Mouse (Mus musculus) hindbrain, embryonic 15.5 days (tissue): ENCODE measurements at regions not wholly inside any gene's neighbourhood (a gene's known extent, or its start where the extent isn't known, plus 50 kb on each side); places are given as distances from the start of the nearest gene placed in this dataset.

ENCODE experiments used
- ATAC-seq: fragments of 200-750 bp; cut with Nextera tagmentation; 2 replicates; pipeline ENCODE4 v1.8.0; 2017; ENCODE audit warnings: low read depth, moderate number of reproducible peaks, moderate TSS enrichment; ENCODE audit not compliant: low FRiP score
- H3K27ac ChIP-seq: fragments of 300-500 bp; sonication (generic); replicated peaks from 2 replicates; pipeline ENCODE4 v1.5.1; 2015; ENCODE audit warnings: mild to moderate bottlenecking, inconsistent platforms
- H3K27me3 ChIP-seq: fragments of 300-500 bp; sonication (generic); 2 replicates; pipeline ENCODE4 v1.6.1; 2015; ENCODE audit warnings: control low read depth, inconsistent platforms
- H3K36me3 ChIP-seq: fragments of 300-500 bp; sonication (generic); 2 replicates; pipeline ENCODE4 v1.6.1; 2015; ENCODE audit warnings: control low read depth, inconsistent platforms
- H3K4me1 ChIP-seq: fragments of 300-500 bp; sonication (generic); replicated peaks from 2 replicates; pipeline ENCODE4 v1.6.1; 2015; ENCODE audit warnings: control low read depth, inconsistent platforms
- H3K4me2 ChIP-seq: fragments of 300-500 bp; sonication (generic); 2 replicates; pipeline ENCODE4 v1.6.1; 2015; ENCODE audit warnings: moderate library complexity, mild to moderate bottlenecking, inconsistent platforms
- H3K4me3 ChIP-seq: fragments of 300-500 bp; sonication (generic); 2 replicates; pipeline ENCODE4 v1.5.1; 2015; ENCODE audit warnings: mild to moderate bottlenecking, inconsistent platforms
- H3K9ac ChIP-seq: fragments of 300-500 bp; sonication (generic); 2 replicates; pipeline ENCODE4 v1.6.1; 2015; ENCODE audit warnings: inconsistent platforms
- H3K9me3 ChIP-seq: fragments of 300-500 bp; sonication (generic); 2 replicates; pipeline ENCODE4 v1.6.1; 2016; ENCODE audit warnings: control low read depth, inconsistent platforms
- WGBS: fragments of 180-500 bp; shearing (Covaris S2); methylation state at CpG from one replicate; pipeline ENCODE4 v1.1.7; 2015; 5-methylcytosine and 5-hydroxymethylcytosine counted together

- Histone ChIP-seq H3K4me1 (no peaks in the 10 kb centered on the region), H3K4me2 (no peak overlapping the region), H3K36me3 (no peaks in the 10 kb centered on the region), H3K9me3 (no peaks in the 10 kb centered on the region), H3K27ac (no peak overlapping the region), H3K4me3 (no peak overlapping the region), H3K27me3 (no peaks in the 10 kb centered on the region), H3K9ac (no peak overlapping the region)
- ATAC-seq: no peak
These were observed 85.7 kb upstream of the Lrrc3b start for GRCm38 (mm10) chr14:15524245-15525033.

GRCm38 (mm10) chr14:15500600-15500999, 61.8 kb upstream of the Lrrc3b start:
- Histone ChIP-seq H3K4me1 (no peaks in the 10 kb centered on the region), H3K36me3 (no peaks in the 10 kb centered on the region), H3K9me3 (no peaks in the 10 kb centered on the region), H3K4me2 (no peak overlapping the region), H3K27me3 (no peaks in the 10 kb centered on the region), H3K4me3 (no peak overlapping the region), H3K27ac (no peak overlapping the region), H3K9ac (no peak overlapping the region)
- WGBS: 80% methylated on average over 2 of the region's 2 CpGs
- peak; percentile 61 for ATAC-seq
